Mouse (Mus musculus) heart, postnatal 0 days (tissue): Measurements from ENCODE around the gene L1cam. TPM values are rescaled to one million over a fixed set of nuclear protein-coding genes. Genes with fewer than 3 reads are reported as not detected.

Experiments used
- ATAC-seq: fragments of 200-750 bp; cut with Nextera tagmentation; 2 replicates; pipeline ENCODE4 v1.8.0; 2017; ENCODE audit warnings: low read depth, moderate number of reproducible peaks, moderate library complexity; ENCODE audit not compliant: insufficient read depth
- DNase-seq: peaks from one replicate; pipeline ENCODE4 v3.0.0-alpha.2; 2016; ENCODE audit warnings: low spot score
- H3K27ac ChIP-seq: fragments of 300-500 bp; sonication (generic); 2 replicates; pipeline ENCODE4 v1.5.1; 2014; ENCODE audit warnings: low read depth, mild to moderate bottlenecking
- H3K27me3 ChIP-seq: fragments of 300-500 bp; sonication (generic); 2 replicates; pipeline ENCODE4 v1.6.1; 2014; ENCODE audit warnings: low read length, mixed read lengths; ENCODE audit not compliant: control insufficient read depth, insufficient read depth
- H3K36me3 ChIP-seq: fragments of 300-500 bp; sonication (generic); replicated peaks from 2 replicates; pipeline ENCODE4 v1.6.1; 2014; ENCODE audit warnings: low read length, mixed read lengths; ENCODE audit not compliant: control insufficient read depth, insufficient read depth
- H3K4me1 ChIP-seq: fragments of 300-500 bp; sonication (generic); 2 replicates; pipeline ENCODE4 v1.6.1; 2014; ENCODE audit warnings: antibody characterized with exemption; ENCODE audit not compliant: control insufficient read depth, insufficient read depth
- H3K4me2 ChIP-seq: fragments of 300-500 bp; sonication (generic); 2 replicates; pipeline ENCODE4 v1.6.1; 2014; ENCODE audit warnings: low read depth, mild to moderate bottlenecking, low read length, moderate library complexity
- H3K4me3 ChIP-seq: fragments of 300-500 bp; sonication (generic); 2 replicates; pipeline ENCODE4 v1.5.1; 2014; ENCODE audit warnings: low read depth, low read length
- H3K9ac ChIP-seq: fragments of 300-500 bp; sonication (generic); replicated peaks from 2 replicates; pipeline ENCODE4 v1.6.1; 2014; ENCODE audit warnings: low read depth, low read length, mixed read lengths
- H3K9me3 ChIP-seq: fragments of 300-500 bp; sonication (generic); replicated peaks from 2 replicates; pipeline ENCODE4 v1.6.1; 2016; ENCODE audit warnings: low read length; ENCODE audit not compliant: control insufficient read depth
- CTCF ChIP-seq: IDR thresholded peaks from 2 replicates; pipeline ENCODE4 v1.5.1; 2016; ENCODE audit warnings: antibody characterized with exemption, control low read depth, low read depth
- EP300 ChIP-seq: IDR thresholded peaks from 2 replicates; pipeline ENCODE4 v1.6.1; 2016; ENCODE audit warnings: antibody characterized with exemption, low read depth
- WGBS: fragments of 180-500 bp; shearing (Covaris S2); extraction: QIAGEN DNeasy Blood & Tissue Kit; methylation state at CpG from one replicate; pipeline ENCODE4 v1.1.7; 2014; 5-methylcytosine and 5-hydroxymethylcytosine counted together
- polyA plus RNA-seq: library from polyadenylated mRNA; unstranded; fragments of >200 nt; fragmentation: Nextera tagmentation; extraction: Ambion mirVana; gene quantifications from 2 replicates; pipeline ENCODE4 v1.2.1, GENCODE M21; 2015
- total RNA-seq: library from RNA; depleted of rRNA; stranded (reverse); fragments of >200 nt; gene quantifications from 2 replicates; pipeline ENCODE4 v1.2.3, GENCODE M21; 2014; ENCODE audit warnings: low replicate concordance; rRNA removed

The L1cam gene
- total and polyA plus RNA-seq, 2 experiments from 2014 or later, result 0.05 to 0.42 TPM

GRCm38 (mm10) chrX:73824185-73825151 lies 71.4 kb downstream of the L1cam start, which contains the start of gene Pdzd4:
TSS of gene Pdzd4 (minus strand) at chrX:73824969.
- Histone ChIP-seq H3K9ac (peak within 1 kb of the TSS; percentile 50), H3K4me2 (peak within 1 kb of the TSS; percentile 90), H3K27ac (no peak within 1 kb of the TSS), H3K4me3 (peak within 1 kb of the TSS; percentile 62), H3K4me1 (no peaks in the 10 kb centered on the region), H3K36me3 (no peaks in the 10 kb centered on the region), H3K27me3 (peaks cover 18% of the 10 kb centered on the region), H3K9me3 (no peaks in the 10 kb centered on the region)
- 13% methylated on average over 76 of the region's 84 CpGs for WGBS
- DNase-seq (peak; percentile 6), ATAC-seq (peak; percentile 67)
- TF ChIP-seq CTCF, result no peak
- no peak for TF ChIP-seq EP300

GRCm38 (mm10) chrX:73823747-73824146 lies 72.2 kb downstream of the L1cam start:
- Histone ChIP-seq H3K4me1 (no peaks in the 10 kb centered on the region), H3K4me2 (peak overlapping the region; percentile 90), H3K27me3 (peaks cover 18% of the 10 kb centered on the region), H3K36me3 (no peaks in the 10 kb centered on the region), H3K9me3 (no peaks in the 10 kb centered on the region), H3K4me3 (peak overlapping the region; percentile 62), H3K9ac (no peak overlapping the region), H3K27ac (no peak overlapping the region)
- DNase-seq (no peak), ATAC-seq (no peak)
- 18% methylated on average over 17 of the region's 17 CpGs for WGBS
- TF ChIP-seq CTCF, result no peak
- no peak for TF ChIP-seq EP300

GRCm38 (mm10) chrX:73816596-73817314 lies 79.2 kb downstream of the L1cam start:
- DNase-seq (no peak), ATAC-seq (no peak)
- H3K9ac ChIP-seq, result no peak overlapping the region
- no peaks in the 10 kb centered on the region for H3K27me3 ChIP-seq
- 50% methylated on average over 3 of the region's 3 CpGs for WGBS
- H3K4me1 ChIP-seq, result no peaks in the 10 kb centered on the region
- H3K9me3 ChIP-seq, result no peaks in the 10 kb centered on the region
- H3K4me3 ChIP-seq, result no peak overlapping the region
- H3K36me3 ChIP-seq, result no peaks in the 10 kb centered on the region
- TF ChIP-seq EP300 (no peak), CTCF (no peak)
- H3K27ac ChIP-seq, result no peak overlapping the region
- H3K4me2 ChIP-seq, result no peak overlapping the region

GRCm38 (mm10) chrX:73815072-73815471 lies 80.8 kb downstream of the L1cam start:
- Histone ChIP-seq H3K4me3 (no peak overlapping the region; the same call in 1 of the 2 replicates), H3K4me2 (peak overlapping the region; percentile 39; the same call in 1 of the 2 replicates), H3K9ac (no peak overlapping the region), H3K4me1 (no peaks in the 10 kb centered on the region), H3K27me3 (no peaks in the 10 kb centered on the region), H3K36me3 (no peaks in the 10 kb centered on the region), H3K27ac (no peak overlapping the region), H3K9me3 (no peaks in the 10 kb centered on the region)
- DNase-seq (no peak), ATAC-seq (no peak)
- WGBS, result 11% methylated on average over 14 of the region's 14 CpGs
- TF ChIP-seq EP300 (no peak), CTCF (no peak)

GRCm38 (mm10) chrX:73805814-73806213 lies 90.1 kb downstream of the L1cam start:
- H3K27ac ChIP-seq, result no peak overlapping the region
- ATAC-seq, result no peak
- no peak for DNase-seq
- H3K27me3 ChIP-seq, result no peaks in the 10 kb centered on the region
- WGBS, result 56% methylated on average over 1 of the region's 1 CpGs
- no peak overlapping the region for H3K9ac ChIP-seq
- H3K36me3 ChIP-seq, result no peaks in the 10 kb centered on the region
- H3K4me2 ChIP-seq, result no peak overlapping the region
- H3K9me3 ChIP-seq, result no peaks in the 10 kb centered on the region
- TF ChIP-seq CTCF (no peak), EP300 (no peak)
- H3K4me1 ChIP-seq, result no peaks in the 10 kb centered on the region
- no peak overlapping the region for H3K4me3 ChIP-seq

Other genes with a start within 250 kb of the L1cam start
- 2.7 and 14.8 TPM in 2 replicates for gene Pnck, start 236.0 kb downstream of the L1cam start, total RNA-seq
- 9.9 and 12.0 TPM in 2 replicates for gene Pnck, start 236.0 kb downstream of the L1cam start, polyA plus RNA-seq
- 99.7 and 138 TPM in 2 replicates for gene Slc6a8, start 223.0 kb downstream of the L1cam start, total RNA-seq
- gene Slc6a8, start 223.0 kb downstream of the L1cam start, polyA plus RNA-seq, result 11.0 and 11.9 TPM in 2 replicates
- 65.5 and 65.7 TPM in 2 replicates for gene Bcap31, start 179.9 kb downstream of the L1cam start, total RNA-seq
- gene Bcap31, start 179.9 kb downstream of the L1cam start, polyA plus RNA-seq, result 148 and 159 TPM in 2 replicates
- gene Abcd1, start 179.5 kb downstream of the L1cam start, total RNA-seq, result 22.0 and 27.4 TPM in 2 replicates
- 14.1 and 14.3 TPM in 2 replicates for gene Abcd1, start 179.5 kb downstream of the L1cam start, polyA plus RNA-seq
- gene Plxnb3, start 139.0 kb downstream of the L1cam start, total RNA-seq, result 0.31 and 3.4 TPM in 2 replicates
- 0.67 and 0.81 TPM in 2 replicates for gene Plxnb3, start 139.0 kb downstream of the L1cam start, polyA plus RNA-seq
- gene Srpk3, start 121.7 kb downstream of the L1cam start, total RNA-seq, result 82.0 and 94.2 TPM in 2 replicates
- 70.5 and 73.1 TPM in 2 replicates for gene Srpk3, start 121.7 kb downstream of the L1cam start, polyA plus RNA-seq
- gene Idh3g, start 109.2 kb downstream of the L1cam start, total RNA-seq, result 854 and 913 TPM in 2 replicates
- 632 and 648 TPM in 2 replicates for gene Idh3g, start 109.2 kb downstream of the L1cam start, polyA plus RNA-seq
- 122 and 146 TPM in 2 replicates for gene Ssr4, start 109.1 kb downstream of the L1cam start, total RNA-seq
- 181 and 194 TPM in 2 replicates for gene Ssr4, start 109.1 kb downstream of the L1cam start, polyA plus RNA-seq
- gene Pdzd4, start 71.1 kb downstream of the L1cam start, total RNA-seq, result 2.0 and 2.6 TPM in 2 replicates
- 0.08 and 0.12 TPM in 2 replicates for gene Pdzd4, start 71.1 kb downstream of the L1cam start, polyA plus RNA-seq
- not detected in 2 replicates for gene Avpr2, start 4.0 kb downstream of the L1cam start, total RNA-seq
- not detected in 2 replicates for gene Avpr2, start 4.0 kb downstream of the L1cam start, polyA plus RNA-seq
- gene Arhgap4, start 25.8 kb upstream of the L1cam start, total RNA-seq, result 0.23 and 6.5 TPM in 2 replicates
- gene Arhgap4, start 25.8 kb upstream of the L1cam start, polyA plus RNA-seq, result 0.51 and 0.72 TPM in 2 replicates
- gene Naa10, start 25.8 kb upstream of the L1cam start, total RNA-seq, result 62.5 and 95.3 TPM in 2 replicates
- gene Naa10, start 25.8 kb upstream of the L1cam start, polyA plus RNA-seq, result 95.2 and 98.5 TPM in 2 replicates
- gene Renbp, start 34.7 kb upstream of the L1cam start, total RNA-seq, result 16.5 and 43.5 TPM in 2 replicates
- 35.9 and 38.8 TPM in 2 replicates for gene Renbp, start 34.7 kb upstream of the L1cam start, polyA plus RNA-seq
- 70.4 and 81.6 TPM in 2 replicates for gene Hcfc1, start 70.3 kb upstream of the L1cam start, total RNA-seq
- gene Hcfc1, start 70.3 kb upstream of the L1cam start, polyA plus RNA-seq, result 13.2 and 17.6 TPM in 2 replicates
- gene Irak1, start 127.8 kb upstream of the L1cam start, total RNA-seq, result 46.9 and 94.8 TPM in 2 replicates
- gene Irak1, start 127.8 kb upstream of the L1cam start, polyA plus RNA-seq, result 31.7 and 35.3 TPM in 2 replicates
- not detected in 2 replicates for gene Opn1mw, start 231.4 kb upstream of the L1cam start, total RNA-seq
- not detected in 2 replicates for gene Opn1mw, start 231.4 kb upstream of the L1cam start, polyA plus RNA-seq
- 15.6 and 43.8 TPM in 2 replicates for gene Mecp2, start 239.3 kb upstream of the L1cam start, total RNA-seq
- 10.8 and 12.1 TPM in 2 replicates for gene Mecp2, start 239.3 kb upstream of the L1cam start, polyA plus RNA-seq